Mouse (Mus musculus): ENCODE results near the gene Akr1a1.
A peak's percentile ranks its signal among the peaks of the same experiment; 100 is the strongest.

Akr1a1 gene

GRCm38 (mm10) chr4:116657971-116658370, 6.5 kb upstream of the Akr1a1 start:
- DNase-seq, result no peak

GRCm38 (mm10) chr4:116655658-116656057, 4.2 kb upstream of the Akr1a1 start:
- DNase-seq, result no peak

- DNase-seq, result no peak
These were observed 3.6 kb upstream of the Akr1a1 start for GRCm38 (mm10) chr4:116655100-116655499.

DNA sequence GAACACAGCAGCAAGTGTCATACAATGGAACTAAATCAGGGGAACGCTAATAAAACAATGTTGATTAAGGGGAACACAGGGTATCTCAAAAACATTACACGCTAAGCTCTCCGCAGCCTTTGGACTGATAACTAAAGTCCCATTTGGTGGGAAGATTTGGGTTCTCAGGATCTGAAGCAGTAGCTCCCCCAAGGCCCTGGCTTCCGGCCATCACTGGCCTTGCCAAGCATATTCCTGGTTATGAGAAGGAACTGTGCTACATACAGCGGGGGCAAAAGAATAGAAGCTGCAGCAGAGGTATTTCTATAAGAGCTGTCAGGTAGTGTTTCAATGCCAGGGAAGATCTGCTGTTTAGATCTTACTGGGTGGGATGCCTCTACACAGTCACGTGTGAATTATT, 1.7 kb upstream of the Akr1a1 start:
- DNase-seq, result no peak

GRCm38 (mm10) chr4:116651797-116652135, 286 bp upstream of the Akr1a1 start:
- no peak for DNase-seq

- no peak for DNase-seq
These were observed 1.1 kb downstream of the Akr1a1 start for GRCm38 (mm10) chr4:116650365-116650764.

- no peak for DNase-seq
These were observed 2.1 kb downstream of the Akr1a1 start for GRCm38 (mm10) chr4:116649411-116649810.

DNA sequence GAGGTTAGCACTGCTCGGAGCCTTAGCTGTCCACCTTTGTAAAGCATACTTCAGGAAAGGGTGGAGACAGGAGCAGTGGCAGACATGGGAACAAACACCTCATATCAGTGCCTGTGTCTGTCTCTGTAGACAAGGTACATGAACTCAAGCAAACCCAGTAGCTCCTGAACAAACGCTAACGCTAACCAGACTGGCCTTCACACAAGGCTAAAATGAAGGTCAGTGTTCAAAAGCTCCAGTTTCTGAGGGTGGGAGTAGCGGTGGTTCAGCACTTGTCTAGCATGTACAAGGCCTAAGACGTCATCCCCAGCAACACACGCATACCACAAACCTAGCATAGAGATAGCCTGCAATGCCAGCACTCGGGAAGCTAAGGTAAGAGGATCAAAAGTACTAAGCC, 5.9 kb downstream of the Akr1a1 start:
- DNase-seq, result no peak

- DNase-seq, result no peak
These were observed 7.2 kb downstream of the Akr1a1 start for GRCm38 (mm10) chr4:116644326-116644725.

DNA sequence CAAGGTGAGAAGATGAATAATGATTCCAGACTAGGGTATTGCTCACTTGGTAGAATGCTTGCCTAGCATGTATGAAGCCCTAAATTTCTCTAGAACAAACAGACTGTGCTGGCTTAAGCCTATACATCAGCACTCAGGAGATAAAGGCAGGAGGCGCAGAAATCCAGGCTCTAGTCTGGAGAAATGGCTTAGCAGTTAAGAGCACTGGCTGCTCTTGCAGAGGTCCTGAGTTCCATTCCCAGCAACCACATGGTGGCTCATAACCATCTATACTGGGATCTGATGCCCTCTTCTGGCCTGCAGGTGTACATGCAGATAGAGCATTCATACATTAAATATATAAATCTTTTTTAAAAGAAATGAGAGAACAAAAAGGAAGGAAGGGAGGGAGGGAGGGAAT, 9.4 kb downstream of the Akr1a1 start:
- no peak for DNase-seq

DNA sequence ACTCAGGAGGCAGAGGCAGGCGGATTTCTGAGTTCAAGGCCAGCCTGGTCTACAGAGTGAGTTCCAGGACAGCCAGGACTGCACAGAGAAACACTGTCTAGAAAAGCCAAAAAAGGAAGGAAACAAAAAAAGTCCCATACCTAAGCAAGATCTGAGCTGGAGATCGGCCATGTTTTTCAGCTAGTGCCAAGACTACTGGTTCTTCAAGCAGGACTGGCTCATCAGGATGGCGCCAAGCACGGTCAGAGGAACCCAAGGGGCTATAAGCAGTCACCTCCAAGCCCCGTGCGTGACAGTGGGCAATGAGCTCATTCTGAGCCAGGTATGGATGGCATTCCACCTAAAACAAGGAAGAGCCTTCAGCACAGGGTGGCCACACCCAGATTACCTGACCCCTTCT, 12.7 kb downstream of the Akr1a1 start:
- no peak for DNase-seq

DNA sequence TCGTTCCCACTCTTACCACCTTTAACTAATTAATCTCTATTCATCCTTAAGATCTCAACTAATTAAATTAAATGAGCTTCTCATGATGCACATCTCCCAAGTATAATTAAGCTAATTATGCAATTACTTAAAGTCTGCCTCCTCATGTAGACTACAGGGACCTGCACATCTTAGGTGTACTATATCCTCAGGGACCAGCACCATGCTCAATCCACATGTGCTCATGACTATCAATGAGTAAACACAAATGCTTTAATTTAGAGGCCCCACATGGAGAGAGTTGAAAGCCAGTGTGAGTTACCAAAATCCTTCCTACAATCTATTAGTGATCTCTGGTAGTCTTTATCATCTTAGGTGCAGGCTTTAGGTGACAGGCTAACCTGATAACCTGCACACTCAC, 16.3 kb downstream of the Akr1a1 start:
- no peak for DNase-seq

GRCm38 (mm10) chr4:116627722-116628662, 23.5 kb downstream of the Akr1a1 start, which contains the start of gene Nasp:
Nasp (minus strand) TSS chr4:116627941.
- DNase-seq, result peak; percentile 83

DNA sequence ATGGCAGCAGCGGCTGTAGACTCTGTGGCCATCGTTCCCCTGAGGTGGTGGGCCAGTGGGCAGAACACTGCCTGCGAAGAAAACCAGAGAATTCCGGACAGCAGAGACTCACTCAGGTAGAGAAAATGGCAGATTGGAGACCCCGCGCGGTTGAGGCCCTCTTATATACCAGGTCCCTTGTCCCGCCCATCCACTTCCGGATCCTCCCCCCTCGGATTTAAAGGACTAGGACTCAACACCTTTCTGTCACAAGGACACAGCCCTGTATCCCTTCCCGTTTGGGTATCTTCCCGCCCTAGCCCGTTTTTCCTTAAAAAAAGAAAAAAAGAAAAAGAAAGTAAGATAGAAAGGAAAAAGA, 24.1 kb downstream of the Akr1a1 start:
- peak; percentile 92 for DNase-seq

GRCm38 (mm10) chr4:116626658-116627358, 24.7 kb downstream of the Akr1a1 start:
- DNase-seq, result peak; percentile 66

DNA sequence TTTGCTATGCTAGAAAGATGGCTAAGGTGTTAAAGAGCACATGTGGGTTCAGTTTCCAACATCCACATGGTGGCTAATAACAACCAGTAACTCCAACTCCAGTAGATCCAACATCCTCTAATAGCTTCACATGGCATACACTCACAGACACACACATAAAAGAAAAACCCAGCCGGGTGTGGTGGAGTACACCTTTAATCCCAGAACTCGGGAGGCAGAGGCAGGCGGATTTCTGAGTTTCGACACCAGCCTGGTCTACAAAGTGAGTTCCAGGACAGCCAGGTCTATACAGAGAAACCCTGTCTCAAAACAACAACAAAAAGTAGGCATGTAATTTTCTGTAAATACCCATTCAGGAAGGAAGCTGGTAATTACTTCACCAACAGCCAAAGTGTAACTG, 26.6 kb downstream of the Akr1a1 start:
- DNase-seq, result no peak

DNA sequence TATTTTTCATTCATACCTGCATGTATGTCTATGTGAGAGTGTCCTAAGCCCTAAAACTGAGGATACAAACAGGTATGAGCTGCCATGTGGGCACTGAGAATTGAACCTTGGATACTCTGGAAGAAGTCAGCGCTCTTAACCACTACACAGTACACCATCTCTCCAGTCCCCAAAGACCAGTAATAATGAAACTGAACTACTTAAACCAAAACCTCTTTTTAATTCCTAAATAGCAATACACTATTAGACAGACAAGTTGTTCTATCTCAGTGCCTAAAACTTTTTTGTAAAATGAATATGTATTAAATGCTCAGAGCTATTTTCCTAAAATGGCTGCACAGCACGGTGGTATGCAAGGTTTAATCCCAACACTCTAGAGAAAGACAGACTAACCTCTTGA, 36.2 kb downstream of the Akr1a1 start:
- no peak for DNase-seq

DNA sequence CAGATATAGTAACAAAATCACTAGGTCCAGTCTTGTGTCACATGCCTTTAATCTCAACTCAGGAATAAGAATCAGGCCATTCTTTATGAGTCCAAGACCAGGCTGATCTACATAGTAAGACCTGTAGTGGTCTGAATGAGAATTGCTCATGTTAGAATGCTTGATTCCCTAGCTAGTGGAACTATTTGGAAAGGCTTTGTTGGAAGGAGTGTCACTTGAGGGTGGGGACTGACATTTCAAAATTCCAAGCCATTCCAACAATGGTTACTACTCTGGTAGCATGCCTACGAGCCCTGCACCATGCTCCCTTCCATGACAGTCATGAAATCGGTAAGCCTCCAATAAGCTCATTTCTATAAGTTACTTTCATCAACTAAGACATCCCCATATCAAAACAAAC, 38.9 kb downstream of the Akr1a1 start:
- DNase-seq, result no peak

GRCm38 (mm10) chr4:116596978-116597881, 54.2 kb downstream of the Akr1a1 start:
- DNase-seq, result peak; percentile 90

DNA sequence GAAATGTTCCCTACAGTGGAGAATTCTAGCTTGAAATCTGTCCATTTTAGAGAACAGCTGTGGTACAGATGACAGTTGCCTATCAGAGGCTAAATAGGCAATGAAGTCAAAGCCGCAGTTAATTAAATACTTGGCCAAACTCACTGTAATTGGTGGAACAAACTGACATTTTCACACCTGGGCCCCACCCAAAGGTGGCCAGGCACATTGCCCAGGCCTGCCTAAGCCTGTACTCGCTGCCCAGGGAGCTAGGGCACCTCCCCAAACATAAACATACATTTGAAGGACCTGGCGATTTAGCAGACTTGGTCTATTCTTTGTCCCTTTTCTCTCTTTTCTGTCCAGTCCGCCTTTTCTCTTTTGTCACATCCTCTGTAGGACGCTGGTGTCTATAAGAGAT, 55.1 kb downstream of the Akr1a1 start, which contains the start of gene Ccdc17:
Gene Ccdc17 (plus strand): TSS at position 276 of the 400 bp plus-strand sequence.
- DNase-seq, result no peak

- no peak for DNase-seq
These were observed 55.7 kb downstream of the Akr1a1 start for GRCm38 (mm10) chr4:116595793-116596192.
